Mouse (Mus musculus): ENCODE data around the gene Tmem120b.

DNA sequence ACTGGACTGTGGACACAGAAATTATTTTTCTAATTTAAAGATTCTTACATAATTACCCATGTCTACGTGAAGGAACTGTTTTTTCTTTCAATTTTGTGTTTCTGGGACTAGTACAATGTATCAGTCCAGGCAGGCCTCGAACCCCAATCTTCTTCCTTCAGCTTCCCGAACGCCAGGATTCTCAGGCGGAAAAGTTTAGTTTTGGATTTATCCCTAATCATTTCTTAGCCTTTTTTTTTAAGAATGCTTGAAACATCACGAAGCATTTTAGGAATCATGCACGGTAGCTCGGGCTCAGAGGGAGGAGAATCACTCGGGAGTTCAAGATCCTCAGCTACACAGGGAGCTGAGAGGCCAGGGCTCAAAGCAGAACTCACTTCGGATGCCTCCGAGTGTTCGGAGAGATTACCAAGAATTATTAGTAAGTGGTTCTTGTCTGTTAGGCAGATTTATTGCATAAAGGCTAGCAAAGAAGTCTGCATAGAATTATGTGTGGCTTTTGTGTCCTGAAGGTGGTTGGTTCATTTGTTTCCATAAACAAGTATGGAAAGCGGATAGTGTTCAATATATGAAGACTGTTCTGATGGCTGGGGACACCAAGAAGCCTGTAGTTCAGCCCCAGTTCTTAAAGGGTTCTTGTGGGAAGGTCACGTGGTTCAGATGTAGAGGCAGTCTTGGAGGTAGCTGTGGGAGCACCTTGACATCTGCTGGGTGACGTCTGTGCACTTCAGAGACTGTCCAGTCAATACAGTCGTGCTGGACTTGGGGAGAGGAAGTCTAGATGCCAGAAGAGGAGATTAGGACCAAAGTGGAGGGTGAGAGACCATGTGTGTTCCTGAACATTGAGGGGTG is 9.7 kb upstream of the Tmem120b start:
- TF ChIP-seq CTCF (IDR thresholded peaks at IDR 0.05) (no peak), EP300 (IDR thresholded peaks at IDR 0.05; ENCODE audit: insufficient read depth, low read depth, low read length) (no peak), POLR2A (IDR thresholded peaks at IDR 0.05; ENCODE audit: insufficient read depth, low read depth, low read length) (no peak)

Measured in heart, adult 2 months (tissue).